Mouse (Mus musculus) brown adipose tissue, adult 24 weeks (tissue): ENCODE measurements around the gene Ptprj. TPM values are rescaled to one million over a fixed set of nuclear protein-coding genes. Genes with fewer than 3 reads are reported as not detected.

Experiments used
- H3K27ac ChIP-seq: fragments of 200-500 bp; replicated peaks from 2 replicates; pipeline ENCODE4 v1.5.1; 2012; ENCODE audit warnings: low read depth, mild to moderate bottlenecking, low read length
- H3K4me1 ChIP-seq: fragments of 200-500 bp; 2 replicates; pipeline ENCODE4 v1.6.1; 2012; ENCODE audit warnings: low read length, mixed read lengths; ENCODE audit not compliant: control insufficient read depth, insufficient read depth, insufficient read length
- H3K4me3 ChIP-seq: fragments of 200-500 bp; 2 replicates; pipeline ENCODE4 v1.5.1; 2012; ENCODE audit warnings: low read depth, mild to moderate bottlenecking, low read length, moderate library complexity; ENCODE audit not compliant: insufficient read depth
- polyA plus RNA-seq: library from polyadenylated mRNA; stranded (reverse); fragments of >200 nt; gene quantifications from 2 replicates; pipeline ENCODE4 v1.2.4, GENCODE M21; 2012; ENCODE audit not compliant: missing spikeins, insufficient read depth, insufficient read length

Ptprj gene
- 2.1 and 4.2 TPM in 2 replicates for polyA plus RNA-seq

- peak within 1 kb of the TSS; percentile 74 for H3K4me3 ChIP-seq
- H3K27ac ChIP-seq, result peak within 1 kb of the TSS; percentile 50
- H3K4me1 ChIP-seq, result no peaks in the 10 kb centered on the region
Measured at GRCm38 (mm10) chr2:90580236-90581005, at the start of gene Ptprj. Gene Ptprj, minus strand, starts transcription at chr2:90580647.

- H3K4me3 ChIP-seq, result no peak overlapping the region
- no peak overlapping the region for H3K27ac ChIP-seq
- no peaks in the 10 kb centered on the region for H3K4me1 ChIP-seq
Measured at GRCm38 (mm10) chr2:90629552-90629951, 49.1 kb upstream of the Ptprj start.

GRCm38 (mm10) chr2:90628261-90628660, 47.8 kb upstream of the Ptprj start:
- Histone ChIP-seq H3K4me1 (no peaks in the 10 kb centered on the region), H3K27ac (no peak overlapping the region)

GRCm38 (mm10) chr2:90624920-90625319, 44.5 kb upstream of the Ptprj start:
- Histone ChIP-seq H3K4me1 (no peaks in the 10 kb centered on the region), H3K4me3 (no peak overlapping the region)

More at GRCm38 (mm10) chr2:90628261-90628660, 47.8 kb upstream of the Ptprj start:
- no peak overlapping the region for H3K4me3 ChIP-seq

GRCm38 (mm10) chr2:90624339-90624738, 43.9 kb upstream of the Ptprj start:
- Histone ChIP-seq H3K27ac (no peak overlapping the region), H3K4me3 (no peak overlapping the region), H3K4me1 (no peaks in the 10 kb centered on the region)

More at GRCm38 (mm10) chr2:90624920-90625319, 44.5 kb upstream of the Ptprj start:
- H3K27ac ChIP-seq, result no peak overlapping the region

- H3K27ac ChIP-seq, result no peak overlapping the region
- no peaks in the 10 kb centered on the region for H3K4me1 ChIP-seq
Measured at GRCm38 (mm10) chr2:90620815-90621214, 40.4 kb upstream of the Ptprj start.

GRCm38 (mm10) chr2:90619648-90620047, 39.2 kb upstream of the Ptprj start:
- Histone ChIP-seq H3K4me3 (no peak overlapping the region), H3K27ac (no peak overlapping the region), H3K4me1 (no peaks in the 10 kb centered on the region)

More at GRCm38 (mm10) chr2:90620815-90621214, 40.4 kb upstream of the Ptprj start:
- no peak overlapping the region for H3K4me3 ChIP-seq

GRCm38 (mm10) chr2:90614651-90615171, 34.3 kb upstream of the Ptprj start:
- no peak overlapping the region for H3K4me3 ChIP-seq
- no peaks in the 10 kb centered on the region for H3K4me1 ChIP-seq
- no peak overlapping the region for H3K27ac ChIP-seq

GRCm38 (mm10) chr2:90613591-90613990, 33.1 kb upstream of the Ptprj start:
- H3K27ac ChIP-seq, result no peak overlapping the region
- H3K4me1 ChIP-seq, result no peaks in the 10 kb centered on the region
- H3K4me3 ChIP-seq, result no peak overlapping the region

- Histone ChIP-seq H3K4me1 (no peaks in the 10 kb centered on the region), H3K27ac (no peak overlapping the region), H3K4me3 (no peak overlapping the region)
Measured at GRCm38 (mm10) chr2:90613006-90613405, 32.6 kb upstream of the Ptprj start.

GRCm38 (mm10) chr2:90611959-90612571, 31.6 kb upstream of the Ptprj start:
- H3K4me1 ChIP-seq, result no peaks in the 10 kb centered on the region
- no peak overlapping the region for H3K4me3 ChIP-seq
- no peak overlapping the region for H3K27ac ChIP-seq

- Histone ChIP-seq H3K27ac (no peak overlapping the region), H3K4me3 (no peak overlapping the region), H3K4me1 (no peaks in the 10 kb centered on the region)
Measured at GRCm38 (mm10) chr2:90601056-90601455, 20.6 kb upstream of the Ptprj start.

- Histone ChIP-seq H3K4me1 (no peaks in the 10 kb centered on the region), H3K4me3 (no peak overlapping the region), H3K27ac (no peak overlapping the region)
Measured at GRCm38 (mm10) chr2:90588141-90588540, 7.7 kb upstream of the Ptprj start.

GRCm38 (mm10) chr2:90584506-90584905, 4.1 kb upstream of the Ptprj start:
- H3K27ac ChIP-seq, result no peak overlapping the region

GRCm38 (mm10) chr2:90583628-90584131, 3.2 kb upstream of the Ptprj start:
- H3K4me1 ChIP-seq, result no peaks in the 10 kb centered on the region
- H3K27ac ChIP-seq, result no peak overlapping the region
- H3K4me3 ChIP-seq, result no peak overlapping the region

More at GRCm38 (mm10) chr2:90584506-90584905, 4.1 kb upstream of the Ptprj start:
- H3K4me1 ChIP-seq, result no peaks in the 10 kb centered on the region
- no peak overlapping the region for H3K4me3 ChIP-seq
